Mouse (Mus musculus) right cerebral cortex, adult 18-20 months (tissue): Measurements from ENCODE around the gene Gm17677.

Experiments used
- DNase-seq: peaks from one replicate; pipeline ENCODE4 v3.0.0; 2022; ENCODE audit warnings: mixed read lengths

The Gm17677 gene

DNA sequence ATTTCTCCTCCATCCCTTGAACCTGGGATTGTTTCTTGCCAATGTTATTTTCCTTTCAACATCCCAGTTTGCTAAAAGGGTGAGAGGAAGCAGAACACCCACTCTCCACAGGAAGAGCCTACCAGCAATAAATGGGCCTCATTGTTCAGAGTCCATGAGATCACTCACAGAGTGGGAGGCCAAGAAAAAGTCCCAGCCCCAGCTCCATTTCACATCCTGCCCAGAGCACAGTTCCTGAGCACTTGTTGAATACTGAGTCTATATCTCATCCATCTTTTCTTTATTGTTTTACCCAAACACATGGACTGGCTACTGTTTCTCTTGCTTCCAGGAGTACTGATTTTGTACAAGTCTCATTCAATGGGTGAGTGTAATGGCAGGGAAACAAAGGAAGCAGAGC is at the start of gene Gm17677:
Gene Gm17677, plus strand, starts transcription at position 301 of the 400 bp plus-strand sequence.
- DNase-seq = no peak

DNA sequence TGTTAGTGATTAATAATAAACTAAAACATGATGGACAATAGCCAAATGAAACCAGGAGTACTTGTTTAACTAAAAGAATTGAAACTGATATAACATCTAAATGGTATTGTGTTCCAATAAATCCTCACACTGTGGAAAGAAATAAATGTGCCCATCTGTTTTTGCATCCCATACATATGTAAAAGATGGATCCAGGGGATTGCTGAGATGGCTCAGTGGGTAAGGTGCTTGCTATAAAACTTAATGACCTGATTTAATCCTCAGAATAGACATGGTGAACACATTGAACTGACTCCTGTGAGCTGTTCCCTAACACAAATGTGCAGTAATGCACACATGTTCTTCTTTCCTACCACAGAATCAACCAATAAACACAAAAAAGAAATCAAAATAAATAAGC is 48.9 kb upstream of the Gm17677 start:
- DNase-seq = no peak

DNA sequence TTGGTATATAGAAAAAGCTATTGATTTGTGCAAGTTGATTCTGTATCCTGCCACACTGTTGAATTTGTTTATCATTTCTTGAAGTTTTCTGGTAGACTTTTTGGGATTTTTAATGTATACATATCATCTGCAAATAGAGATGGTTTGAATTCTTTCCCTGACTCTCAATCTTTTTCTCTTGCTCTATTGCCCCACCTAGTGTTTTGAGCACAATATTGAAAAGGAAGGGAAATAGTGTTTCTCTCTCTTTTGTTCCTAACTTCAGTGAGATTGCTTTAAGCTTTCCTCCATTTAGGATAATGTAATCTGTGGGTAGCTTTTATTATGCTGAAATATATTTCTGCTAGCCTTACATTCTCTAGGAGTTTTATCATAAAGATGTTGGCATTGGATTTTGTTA is 33.6 kb upstream of the Gm17677 start:
- no peak for DNase-seq

DNA sequence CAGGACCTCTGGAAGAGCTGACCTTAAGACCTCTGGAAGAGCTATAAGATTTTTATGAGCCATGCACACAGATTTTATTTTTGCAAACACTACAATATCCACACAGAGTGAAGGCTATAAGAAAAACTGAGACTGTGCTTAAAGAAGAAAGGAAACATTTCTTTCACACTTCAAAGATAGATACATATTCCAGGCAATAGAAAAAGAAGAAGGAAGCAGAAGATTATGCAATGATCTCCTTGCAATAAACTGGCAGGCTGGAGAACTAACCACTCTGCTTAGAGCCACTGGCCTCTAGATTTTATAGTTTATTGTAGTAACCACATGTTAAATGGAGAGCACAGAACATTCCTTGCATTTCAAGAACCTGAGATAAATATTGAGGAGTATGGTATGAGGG is 16.0 kb downstream of the Gm17677 start:
- no peak for DNase-seq

DNA sequence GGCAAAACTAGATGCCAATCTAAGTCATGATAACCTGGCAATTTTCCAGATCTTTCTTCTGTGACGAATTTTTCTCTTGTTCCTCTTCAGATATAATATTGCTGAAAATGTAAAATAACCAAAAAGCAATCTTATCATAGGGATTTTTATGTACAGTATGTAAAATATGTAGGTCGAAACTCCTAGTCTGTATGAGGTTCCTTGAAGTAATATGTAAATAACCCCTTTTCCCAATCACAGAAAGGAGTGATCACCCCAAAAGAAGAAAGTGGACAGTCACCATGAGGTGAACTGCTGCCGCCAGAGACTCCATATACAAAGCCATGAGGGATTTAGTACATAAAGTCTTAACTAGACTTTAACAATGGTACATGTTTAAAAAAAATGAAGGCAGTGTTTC is 37.2 kb downstream of the Gm17677 start, which contains the start of gene Gm17727:
Gene Gm17727, minus strand, starts transcription at position 101 of the 400 bp plus-strand sequence.
- DNase-seq = no peak

DNA sequence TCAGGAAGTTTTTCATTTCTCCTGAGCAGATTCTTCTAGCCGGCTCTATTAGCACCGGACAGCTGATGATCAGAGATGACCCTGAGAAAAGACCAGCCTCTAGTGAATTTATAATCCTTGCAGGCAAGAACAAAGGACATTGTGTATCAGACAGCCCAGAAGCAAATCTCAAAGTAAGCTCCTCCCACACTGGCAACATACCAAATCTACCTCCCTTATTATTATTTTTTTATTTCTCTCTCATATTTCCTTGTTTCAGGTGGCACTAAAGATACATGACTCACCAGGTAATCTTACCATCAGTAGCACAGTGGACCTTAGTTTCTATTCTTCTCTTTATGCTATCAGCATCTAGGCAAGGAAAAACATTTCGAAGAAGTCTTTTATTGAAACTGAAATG is 49.2 kb downstream of the Gm17677 start, which contains the start of the genes Gm27235 and D730048I06Rik:
Gene Gm27235, minus strand, starts transcription at position 101 of the 400 bp plus-strand sequence.
Gene D730048I06Rik, minus strand, starts transcription at position 112 of the 400 bp plus-strand sequence.
- no peak for DNase-seq
